Mouse (Mus musculus) layer of hippocampus, adult 9-11 months (tissue): ENCODE measurements around the gene Pard3b.

Experiments
- DNase-seq: peaks from one replicate; pipeline ENCODE4 v3.0.0; 2022

Pard3b gene

GRCm38 (mm10) chr1:61756771-61757170 lies 118.1 kb downstream of the Pard3b start:
- no peak for DNase-seq

- DNase-seq = peak; percentile 67
Measured at GRCm38 (mm10) chr1:61771213-61771612, 132.6 kb downstream of the Pard3b start.

DNA sequence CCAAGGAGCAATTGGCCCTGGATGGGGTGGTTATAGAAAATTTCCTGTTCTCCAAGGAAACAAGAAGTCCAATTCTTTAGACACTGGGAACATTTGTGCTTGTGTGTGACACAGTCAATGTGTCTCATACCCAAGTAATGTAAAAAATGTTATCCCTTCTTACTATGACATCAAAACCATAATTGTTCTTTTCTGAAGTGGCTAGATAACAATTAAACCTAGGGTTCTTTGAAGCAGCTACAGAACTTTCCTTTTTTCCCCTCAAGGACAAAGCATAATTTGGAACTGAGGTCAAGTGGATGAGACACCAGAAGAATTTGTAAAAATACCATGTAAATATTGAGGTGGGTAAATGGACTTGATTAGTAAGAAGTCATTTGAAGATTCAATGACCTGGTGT lies 140.1 kb downstream of the Pard3b start:
- DNase-seq = no peak

- no peak for DNase-seq
Measured at GRCm38 (mm10) chr1:61779906-61780305, 141.3 kb downstream of the Pard3b start.

- DNase-seq = peak; percentile 39
Measured at GRCm38 (mm10) chr1:61796296-61796695, 157.7 kb downstream of the Pard3b start.

DNA sequence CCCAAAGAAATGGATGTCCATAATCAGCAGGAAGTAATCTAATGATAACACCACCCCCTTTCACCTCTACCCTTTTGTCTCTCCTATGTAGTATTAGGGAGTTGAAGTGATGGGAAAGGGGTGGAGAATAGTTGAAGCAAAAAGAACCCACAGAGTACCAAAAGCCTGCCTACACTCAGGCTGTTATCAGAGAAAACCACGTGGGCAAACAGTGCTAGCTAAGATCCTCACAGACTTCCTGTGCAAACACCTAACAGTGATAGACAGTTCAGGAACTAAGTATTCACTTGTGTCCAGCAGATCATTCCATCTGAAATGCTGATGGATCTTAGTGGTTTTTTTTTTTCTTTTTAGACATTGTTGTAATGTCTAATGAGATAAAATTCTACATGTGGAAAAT lies 181.6 kb downstream of the Pard3b start:
- peak; percentile 32 for DNase-seq

GRCm38 (mm10) chr1:61825560-61826191 lies 187.1 kb downstream of the Pard3b start:
- no peak for DNase-seq

DNA sequence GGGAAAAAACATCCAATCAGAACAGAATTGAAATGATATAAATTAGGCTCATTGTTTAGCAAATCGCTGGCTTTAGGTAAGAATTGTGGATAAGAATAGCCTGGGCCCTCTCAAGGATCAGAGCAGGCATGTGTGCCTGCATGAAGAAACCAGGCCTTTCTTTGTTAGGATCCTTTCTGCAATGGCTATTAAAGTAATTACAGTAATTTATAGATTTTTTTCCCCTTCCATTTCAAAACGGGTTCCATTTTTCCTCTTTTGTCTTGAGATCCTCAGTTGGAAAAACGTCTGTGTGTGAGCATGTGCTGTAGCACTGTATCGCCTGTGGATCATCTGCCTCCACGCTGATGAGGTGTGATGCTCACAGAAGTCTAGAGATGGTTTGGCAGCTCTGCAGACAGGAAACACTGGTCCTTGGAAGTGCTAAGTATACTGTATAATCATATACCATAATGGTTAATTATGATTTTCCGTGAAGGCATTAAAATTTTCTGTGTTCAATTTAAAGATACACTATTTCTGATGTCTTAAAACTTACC lies 198.5 kb downstream of the Pard3b start:
- DNase-seq = no peak

DNA sequence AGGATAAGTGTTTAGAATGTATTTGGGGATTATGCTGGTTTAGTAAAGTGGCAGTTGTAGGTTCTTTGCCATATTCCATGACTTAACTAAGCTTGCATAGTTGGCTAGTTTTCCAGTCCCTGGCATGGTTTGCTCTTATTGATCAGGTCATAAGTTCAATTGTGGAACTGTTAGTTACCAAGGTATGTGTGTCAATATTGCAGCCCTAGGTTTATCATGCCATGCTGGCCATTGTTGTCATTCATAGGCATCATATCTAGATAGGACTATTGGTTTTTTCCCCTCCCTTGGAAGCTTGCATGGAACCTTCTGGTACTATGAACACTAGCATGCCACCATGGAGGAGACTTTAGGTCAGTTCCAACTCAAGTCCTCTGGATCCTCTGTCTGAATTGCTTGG lies 208.0 kb downstream of the Pard3b start:
- no peak for DNase-seq

DNA sequence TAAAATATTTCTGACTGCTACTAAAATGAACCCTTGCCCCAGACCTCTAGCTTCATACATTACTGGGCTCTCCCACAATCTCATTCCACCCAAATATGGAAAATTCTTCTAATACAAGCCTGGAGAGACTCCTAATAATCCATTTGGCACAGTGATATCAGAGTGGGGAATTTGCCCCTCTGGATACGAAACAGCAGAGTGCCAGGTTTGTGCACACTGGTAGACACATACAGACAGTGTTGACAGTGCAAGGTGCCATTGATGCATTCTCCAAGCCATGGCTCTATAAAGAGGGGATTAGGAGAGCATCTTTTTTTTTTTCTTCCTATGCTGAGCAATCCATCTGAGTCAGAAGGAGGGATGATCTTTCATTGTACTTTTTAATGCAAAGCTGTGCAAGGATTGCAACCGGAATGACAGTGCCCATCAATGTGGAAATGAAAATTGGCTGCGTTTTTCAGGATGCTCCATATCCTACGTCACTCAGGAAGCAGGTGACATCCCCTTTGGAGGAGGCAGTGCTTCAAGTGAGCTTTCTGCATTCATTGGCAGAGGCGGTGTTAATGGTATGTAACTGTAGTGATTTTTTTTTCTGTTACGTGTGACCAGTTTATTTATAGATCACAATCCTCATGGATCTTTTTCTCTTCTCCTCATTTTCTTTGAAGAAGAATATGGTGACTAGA lies 210.5 kb downstream of the Pard3b start:
- no peak for DNase-seq

- DNase-seq = no peak
Measured at GRCm38 (mm10) chr1:61850471-61850870, 211.8 kb downstream of the Pard3b start.

DNA sequence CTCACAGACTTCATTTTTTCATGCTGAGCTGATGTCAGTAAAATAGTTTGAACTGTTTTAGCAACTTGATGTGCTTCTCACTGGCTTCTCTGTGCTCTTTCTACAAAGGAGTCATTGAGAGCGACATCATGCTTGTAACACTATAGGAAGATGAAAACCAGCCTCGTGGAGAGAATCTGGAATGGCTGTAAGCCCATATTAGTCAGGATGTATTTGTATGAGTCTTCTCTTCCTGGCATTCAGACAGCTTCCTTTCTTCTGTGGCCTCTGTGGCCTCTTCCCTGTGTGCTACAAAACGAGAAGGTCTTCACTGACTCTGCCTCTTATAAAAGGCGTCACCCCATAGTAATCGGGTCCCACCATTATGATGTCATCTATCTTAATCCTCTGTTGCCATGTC lies 212.6 kb downstream of the Pard3b start:
- DNase-seq = no peak

GRCm38 (mm10) chr1:61867286-61868082 lies 228.9 kb downstream of the Pard3b start:
- no peak for DNase-seq

- DNase-seq = no peak
Measured at GRCm38 (mm10) chr1:61874875-61875274, 236.3 kb downstream of the Pard3b start.

DNA sequence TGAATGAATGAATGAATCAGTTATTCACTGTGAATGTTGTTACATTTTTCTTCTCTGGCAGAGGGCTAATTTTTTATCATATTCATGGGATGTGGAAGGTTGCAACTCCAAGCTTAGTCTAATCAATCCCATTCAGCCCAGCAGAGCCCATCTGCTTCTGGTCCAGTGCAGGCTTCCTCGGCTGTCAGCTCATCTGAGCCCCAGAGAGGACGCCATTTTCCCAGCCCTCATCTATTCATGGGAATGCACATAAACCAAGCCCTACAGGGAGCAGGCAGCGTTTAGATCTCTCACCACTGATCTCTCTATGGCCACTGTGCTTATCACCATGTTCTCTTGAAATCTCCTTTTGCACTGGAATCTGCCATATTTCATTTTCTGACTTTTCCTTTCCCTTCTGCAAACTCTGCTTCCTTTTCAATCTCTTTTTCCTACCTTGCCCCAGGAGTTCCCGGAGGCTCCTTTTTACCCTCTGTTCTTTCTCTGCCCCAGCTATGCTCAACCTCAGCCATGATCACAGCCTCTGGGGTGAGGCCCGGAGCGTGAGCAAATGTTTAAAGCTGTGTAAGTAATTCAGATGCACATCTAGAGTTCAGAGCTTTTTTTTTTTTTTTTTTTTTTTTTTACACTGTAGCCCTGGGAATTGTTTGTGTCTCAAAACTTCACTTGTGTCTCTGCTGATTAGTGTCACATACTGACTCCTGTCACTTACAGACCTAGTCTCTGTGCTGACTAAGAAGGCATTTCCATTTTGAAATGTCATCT lies 241.3 kb downstream of the Pard3b start:
- DNase-seq = no peak

- no peak for DNase-seq
Measured at GRCm38 (mm10) chr1:61896048-61896447, 257.4 kb downstream of the Pard3b start.

DNA sequence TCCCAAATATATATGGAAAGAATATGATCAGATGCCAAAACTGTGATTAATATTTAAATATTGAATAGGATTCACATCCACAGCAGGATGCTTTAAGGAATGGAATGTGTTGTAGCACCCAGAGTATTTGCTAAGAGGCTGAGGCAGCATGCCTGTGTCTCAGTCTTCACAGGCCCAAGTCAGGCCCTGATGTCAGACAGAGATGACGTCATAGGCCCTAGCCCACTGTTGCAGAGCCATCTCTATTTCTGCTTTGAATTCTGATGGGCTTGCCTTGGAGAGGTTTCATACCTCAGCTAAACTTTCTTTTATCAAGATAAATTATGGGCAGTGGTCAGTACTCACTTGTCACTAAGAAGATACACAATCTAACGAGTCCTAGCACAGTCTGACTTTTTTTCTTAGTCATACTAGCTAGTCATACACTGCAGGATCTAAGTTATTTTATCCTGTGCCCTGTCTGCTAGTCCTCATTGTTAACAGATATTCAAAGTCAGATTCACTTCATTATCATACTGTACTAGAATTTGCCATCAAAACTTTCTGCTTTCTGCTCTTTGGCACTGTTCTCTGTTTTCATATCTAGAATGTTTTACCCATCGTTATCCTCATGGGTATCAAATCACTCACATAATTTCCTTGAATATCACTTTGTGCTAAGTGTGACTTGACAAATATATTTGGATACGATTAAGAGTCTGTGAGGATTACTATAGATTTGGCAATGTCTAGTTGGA lies 264.8 kb downstream of the Pard3b start:
- DNase-seq = no peak

GRCm38 (mm10) chr1:61904036-61904435 lies 265.4 kb downstream of the Pard3b start:
- no peak for DNase-seq

DNA sequence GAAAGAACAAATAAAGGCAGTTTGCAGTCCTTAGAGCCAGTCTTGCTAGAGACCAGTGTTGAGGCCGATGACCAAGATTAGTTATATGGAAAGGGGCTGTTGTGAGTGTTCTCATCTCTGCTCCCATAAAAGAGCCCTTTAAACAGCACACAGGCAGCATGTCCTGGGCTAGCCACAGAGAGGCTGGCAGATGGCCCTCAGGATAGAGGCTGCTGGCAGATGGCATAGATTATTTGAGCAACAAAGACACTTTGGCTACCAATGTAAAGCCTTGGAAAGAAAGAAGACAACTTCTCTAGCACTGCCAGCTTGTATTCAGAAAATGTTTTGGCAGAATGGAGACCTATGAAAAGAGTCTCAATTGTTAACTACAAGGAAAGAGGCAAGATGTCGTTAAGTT lies 274.3 kb downstream of the Pard3b start:
- peak; percentile 24 for DNase-seq

GRCm38 (mm10) chr1:61924958-61925357 lies 286.3 kb downstream of the Pard3b start:
- peak; percentile 8 for DNase-seq

DNA sequence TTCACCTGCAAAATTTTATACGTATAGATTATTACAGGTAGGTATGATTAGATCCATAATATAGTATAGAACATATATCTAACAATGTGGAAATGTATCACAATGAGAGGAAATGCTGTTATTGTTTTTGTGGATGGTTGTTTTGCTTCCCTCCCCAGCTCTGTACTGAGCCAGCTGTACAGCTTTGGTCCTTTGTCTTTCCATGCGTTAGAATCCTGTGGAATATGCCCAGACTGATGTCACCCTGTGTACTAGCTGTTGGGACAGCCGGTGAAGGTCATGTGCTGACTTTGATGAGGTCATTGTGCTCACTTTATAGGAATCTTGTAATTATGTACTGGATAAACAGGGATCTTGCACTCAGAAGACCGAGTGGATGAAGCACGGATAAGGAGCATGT lies 286.9 kb downstream of the Pard3b start:
- no peak for DNase-seq

DNA sequence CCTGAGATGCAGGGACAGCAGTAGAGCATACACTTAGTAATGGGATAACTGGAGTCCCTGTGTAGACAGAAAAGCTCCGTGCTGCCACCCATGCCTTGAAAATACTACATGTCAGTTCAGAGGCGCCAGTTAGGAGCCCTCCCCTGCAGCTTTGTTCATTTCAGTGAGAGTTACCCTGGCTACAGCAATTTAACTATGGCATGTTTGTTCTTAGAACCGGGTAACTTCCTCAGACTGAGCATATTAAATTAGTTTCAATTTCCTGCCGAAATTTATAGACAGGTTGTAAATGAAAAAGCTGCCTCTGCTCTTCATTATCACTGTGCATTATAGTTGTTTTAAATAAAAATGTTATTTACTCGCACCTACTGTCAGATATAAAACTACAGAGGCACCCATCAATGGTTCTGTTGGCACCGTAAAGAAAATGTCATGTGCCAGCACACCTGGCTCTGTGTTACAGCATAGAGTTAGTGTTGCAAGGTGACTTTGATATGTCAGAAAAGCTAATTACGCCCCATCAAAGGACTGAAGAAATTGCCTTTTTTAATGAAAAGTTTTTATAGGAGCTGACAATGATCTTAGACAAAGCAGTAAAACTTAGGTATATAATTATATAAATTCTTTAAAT lies 289.6 kb downstream of the Pard3b start:
- DNase-seq = peak; percentile 13
